Mouse (Mus musculus) embryonic stem cell, embryonic (primary cell): Measurements from ENCODE around the gene Gm3045.

Experiments
- CTCF ChIA-PET, 4 experiments: fragments of 300-600 bp in 2 of 4; fragments of 350-600 bp in 2 of 4; sonication (Branson Sonifier 250); formaldehyde crosslinking; loops; one replicate each; lab custom pipeline; 2022; ENCODE audit warnings: inconsistent platforms in 2 of 4; lab: Charles Lee
- POLR2A ChIA-PET, 4 experiments: fragments of 300-600 bp in 2 of 4; fragments of 350-600 bp in 2 of 4; sonication (Branson Sonifier 250); formaldehyde crosslinking; loops; one replicate each; lab custom pipeline; 2022; ENCODE audit warnings: antibody characterized with exemption in 4 of 4, inconsistent platforms in 1 of 4; lab: Charles Lee

Gm3045 gene

DNA sequence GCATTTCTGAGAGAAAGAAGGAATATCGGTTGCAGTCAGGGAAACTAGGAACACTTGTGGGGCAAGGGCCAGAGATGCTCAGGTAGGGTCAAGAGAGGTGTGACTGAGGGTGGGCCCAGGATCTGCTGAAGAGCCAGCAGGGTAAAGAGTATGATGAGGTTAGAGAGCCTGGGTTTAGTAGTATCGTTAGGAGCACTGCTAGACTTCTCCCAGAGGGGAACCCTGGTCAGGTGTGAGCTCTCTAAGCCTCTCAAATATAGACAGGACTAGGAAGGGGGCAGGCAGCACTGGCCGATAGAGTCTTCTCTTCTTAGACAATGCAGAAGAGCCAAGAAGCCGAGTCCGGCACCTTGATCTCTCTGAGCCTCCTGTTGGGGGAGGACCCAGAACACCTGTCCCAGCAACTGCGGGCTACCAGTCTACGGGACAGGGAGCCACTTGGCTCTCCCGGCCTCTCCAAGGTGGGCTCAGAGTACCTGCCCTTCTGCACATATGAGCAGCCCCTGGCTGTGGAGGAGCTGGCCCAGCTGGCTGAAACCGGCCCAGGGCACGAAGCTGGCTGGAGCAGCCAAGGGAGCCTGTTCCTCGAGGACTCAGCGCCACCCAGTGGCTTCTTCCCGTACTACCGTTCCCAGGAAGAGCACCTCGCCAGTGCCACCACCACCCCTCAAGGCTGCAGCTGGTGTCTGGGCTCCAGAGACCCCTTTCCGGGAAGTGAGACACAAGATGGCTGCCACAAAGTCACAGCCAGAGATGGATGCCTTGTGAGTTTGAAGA is 2.5 kb downstream of the Gm3045 start:
- POLR2A ChIA-PET = interaction anchor here (0.5 to 3.0 kb wide), 12 partner anchors 10 to 262 kb away, joined by 3 to 16 read pairs (median 3); partner anchors contain the start of genes Cxcl14 (in 2 of the 4) and Slc25a48 (in 1 of the 4)
- CTCF ChIA-PET = interaction anchor here (0.6 to 9.0 kb wide), 37 partner anchors 9 to 452 kb away, joined by 3 to 174 read pairs (median 4); partner anchors contain the start of genes Cxcl14 (in 2 of the 4), Gm45623 (in 1 of the 4) and Slc25a48 (in 1 of the 4)

DNA sequence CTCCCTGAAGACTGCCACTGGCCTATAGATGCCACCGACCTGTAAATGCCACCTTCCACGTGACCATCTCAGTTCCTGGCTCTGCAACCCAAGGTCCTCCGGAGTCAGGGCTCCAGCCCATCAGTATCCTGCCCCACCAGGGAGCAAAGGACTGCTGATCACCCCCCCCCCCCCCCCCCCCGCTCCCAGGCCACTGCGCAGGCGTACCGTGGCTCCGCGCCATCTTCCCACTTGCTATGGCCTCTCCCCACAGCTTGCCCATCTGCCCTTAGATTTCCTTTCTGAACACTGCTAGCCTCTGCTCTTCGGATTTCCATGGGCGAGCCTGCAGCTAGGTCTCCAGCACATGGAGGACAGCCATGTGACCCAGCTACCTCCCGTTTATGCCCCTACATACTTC is 6.1 kb downstream of the Gm3045 start:
- ChIA-PET CTCF (interaction anchor here (0.6 to 9.0 kb wide), 30 partner anchors 10 to 454 kb away, joined by 3 to 174 read pairs (median 6); partner anchors contain the start of gene Cxcl14 (in 2 of the 4)), POLR2A (interaction anchor here in 3 of 4 experiments (0.6 to 3.9 kb wide), 12 partner anchors 10 to 238 kb away, joined by 3 to 39 read pairs (median 4); no protein-coding TSS in a partner anchor)

DNA sequence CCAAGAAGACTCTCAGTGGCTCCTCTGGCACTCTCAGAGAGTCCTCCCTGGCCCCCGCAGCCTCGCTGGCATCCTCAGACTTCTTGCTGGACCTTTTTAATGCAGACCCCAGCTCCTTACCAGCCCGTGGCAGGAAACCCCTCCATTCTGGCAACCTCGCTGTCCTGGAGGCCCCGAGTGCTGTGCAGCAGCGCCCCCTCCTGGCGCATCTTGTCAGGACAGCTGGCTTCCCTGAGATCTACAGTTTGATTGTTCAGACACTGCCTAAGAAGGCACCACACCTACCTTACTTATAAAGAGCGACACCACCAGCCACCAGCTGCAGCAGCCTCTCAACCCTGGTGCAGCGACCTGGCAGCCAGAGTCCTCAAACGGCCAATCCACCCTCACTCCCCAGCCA is 7.1 kb downstream of the Gm3045 start:
- CTCF ChIA-PET = interaction anchor here (0.6 to 9.0 kb wide), 76 partner anchors 9 to 836 kb away, joined by 3 to 174 read pairs (median 4); partner anchors contain the start of genes Cxcl14 (in 3 of the 4) and Fbxl21 (in 1 of the 4)
- POLR2A ChIA-PET = interaction anchor here in 3 of 4 experiments (0.5 to 3.9 kb wide), 18 partner anchors 12 to 988 kb away, joined by 3 to 39 read pairs (median 4); partner anchors contain the start of gene Grk6 (in 1 of the 3)

DNA sequence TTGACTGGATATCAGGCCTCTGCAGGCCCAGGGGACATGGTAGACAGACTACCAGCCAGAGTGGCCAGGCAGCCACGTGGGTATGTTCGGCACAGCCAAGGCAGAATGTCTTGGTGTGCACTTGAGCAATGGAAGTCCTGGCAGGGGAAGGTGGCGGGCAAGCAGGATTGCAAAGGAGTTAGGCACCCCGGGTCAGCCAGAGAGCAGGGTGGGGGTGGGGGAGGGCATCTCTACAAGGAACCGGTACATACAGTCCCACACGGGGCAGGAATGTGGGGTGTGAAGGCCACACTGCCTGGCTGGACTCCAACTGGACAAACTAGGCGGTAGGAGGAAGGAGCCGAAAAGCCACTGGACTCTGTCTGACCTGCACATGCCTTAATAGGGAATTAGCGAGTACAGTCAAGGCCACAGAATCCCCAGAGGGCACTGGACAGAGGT is 7.9 kb downstream of the Gm3045 start:
- POLR2A ChIA-PET = interaction anchor here in 3 of 4 experiments (1.5 to 3.9 kb wide), 5 partner anchors 14 to 155 kb away, joined by 5 to 39 read pairs (median 8); no protein-coding TSS in a partner anchor
- CTCF ChIA-PET = interaction anchor here (0.6 to 9.0 kb wide), 19 partner anchors 9 to 835 kb away, joined by 3 to 174 read pairs (median 5); no protein-coding TSS in a partner anchor

DNA sequence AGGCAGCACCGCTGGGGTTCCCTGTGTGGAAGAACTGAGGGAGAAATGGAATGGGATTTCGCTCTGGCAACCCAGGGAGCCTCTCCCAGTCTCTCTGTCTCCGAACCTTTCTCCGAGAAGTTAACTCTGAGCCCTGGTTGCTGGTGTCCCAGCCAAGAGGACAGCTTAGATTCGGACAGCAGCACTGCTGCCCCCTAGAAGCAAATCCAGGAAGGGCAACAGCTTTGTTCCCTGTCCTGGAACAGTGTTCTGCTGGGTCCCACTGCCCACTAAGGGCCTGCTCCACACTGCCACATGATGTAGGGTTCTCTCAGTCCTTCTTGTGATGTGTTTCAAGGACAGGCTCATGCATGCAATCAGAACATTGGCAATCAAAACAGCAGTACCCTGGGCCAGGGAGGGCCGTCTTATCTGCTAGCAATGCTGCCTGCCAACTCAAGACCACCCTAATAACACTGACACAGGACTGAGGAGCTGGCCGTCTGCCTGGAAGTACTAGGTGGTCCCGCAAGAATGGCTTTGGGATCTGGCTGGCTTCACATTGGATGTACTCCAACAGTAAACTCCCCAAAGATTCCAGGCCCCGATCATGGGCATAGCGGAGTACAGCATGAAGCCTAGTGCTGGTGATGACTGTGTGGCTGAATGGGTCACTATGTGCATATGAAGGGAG is 9.4 kb downstream of the Gm3045 start:
- CTCF ChIA-PET = interaction anchor here (0.5 to 3.0 kb wide), 31 partner anchors 10 to 787 kb away, joined by 3 to 24 read pairs (median 4); partner anchors contain the start of gene Gm3045 (in 1 of the 4)
- POLR2A ChIA-PET = no interaction called here

DNA sequence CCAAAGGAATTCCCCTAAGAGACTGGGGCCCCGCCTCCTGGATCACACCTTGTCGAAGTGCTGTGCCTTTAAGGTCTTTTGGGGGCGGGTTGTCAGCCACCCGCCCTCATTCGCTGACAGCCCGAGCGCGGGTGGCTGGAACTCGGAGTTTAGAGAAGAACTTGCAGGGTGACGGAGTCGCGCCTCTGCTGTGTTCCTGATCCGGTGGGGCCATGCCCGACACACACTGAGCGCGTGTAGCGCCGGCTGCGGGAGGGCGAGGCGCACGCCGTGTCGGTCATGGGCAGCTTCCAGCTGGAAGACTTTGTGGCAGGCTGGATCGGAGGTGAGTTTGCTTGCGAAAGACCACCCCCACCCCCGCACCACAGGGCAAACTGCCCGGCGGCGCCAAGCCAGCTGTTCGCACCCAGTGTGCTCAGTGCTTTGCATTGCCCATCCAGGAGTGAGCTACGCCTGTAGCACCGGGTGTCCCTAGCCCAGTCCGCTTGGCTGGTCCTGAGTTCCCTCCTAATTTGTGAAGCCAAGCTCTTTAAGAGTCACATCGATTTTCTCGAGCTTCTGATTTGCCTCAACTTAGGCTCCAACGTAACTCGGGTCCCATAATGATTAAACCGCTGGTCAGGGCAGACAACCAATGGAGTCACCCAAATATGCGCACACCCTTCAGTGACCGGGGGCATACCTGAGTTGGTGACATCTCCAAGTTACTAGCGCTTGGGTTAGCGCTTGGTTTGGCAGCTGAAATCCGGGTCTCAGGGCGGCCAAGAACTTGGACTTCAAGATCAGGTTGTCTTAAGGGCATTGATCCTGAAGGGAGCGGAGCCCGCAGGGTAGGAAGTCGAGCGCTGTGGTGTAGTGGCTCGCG is 12.0 kb downstream of the Gm3045 start, which contains the start of gene Slc25a48:
TSS of gene Slc25a48 (plus strand) at position 145 of the 865 bp plus-strand sequence.
- ChIA-PET CTCF (interaction anchor here in 3 of 4 experiments (0.6 to 2.4 kb wide), 11 partner anchors 9 to 831 kb away, joined by 3 to 11 read pairs (median 4); no protein-coding TSS in a partner anchor), POLR2A (interaction anchor here in 2 of 4 experiments (0.6 to 3.4 kb wide), 9 partner anchors 9 to 349 kb away, joined by 3 to 19 read pairs (median 3); no protein-coding TSS in a partner anchor)

DNA sequence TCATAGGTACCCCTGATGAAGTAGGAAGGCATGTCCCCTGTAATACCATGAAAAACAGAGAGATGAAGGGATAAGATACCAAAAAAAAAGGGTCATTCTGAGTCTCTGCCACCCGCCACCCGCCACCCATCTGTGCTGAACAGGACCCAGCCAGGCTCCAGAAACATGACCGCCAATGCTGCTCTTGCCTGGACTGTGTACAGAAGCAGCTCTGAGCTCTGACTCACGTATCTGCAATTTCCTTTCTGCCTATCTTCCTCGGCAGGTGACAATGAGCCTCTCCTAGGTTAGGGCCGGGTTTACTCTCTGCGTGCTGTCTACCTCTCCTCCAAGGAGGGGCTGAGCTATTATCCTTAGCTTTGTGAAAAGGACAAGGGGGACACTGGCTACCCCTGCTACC is 17.0 kb downstream of the Gm3045 start:
- CTCF ChIA-PET = interaction anchor here in 2 of 4 experiments (0.6 to 0.9 kb wide), 4 partner anchors 10 to 129 kb away, joined by 3 to 5 read pairs (median 4); no protein-coding TSS in a partner anchor
- POLR2A ChIA-PET = interaction anchor here in 2 of 4 experiments (0.5 to 1.7 kb wide), 5 partner anchors 24 to 183 kb away, joined by 3 to 4 read pairs (median 3); no protein-coding TSS in a partner anchor

DNA sequence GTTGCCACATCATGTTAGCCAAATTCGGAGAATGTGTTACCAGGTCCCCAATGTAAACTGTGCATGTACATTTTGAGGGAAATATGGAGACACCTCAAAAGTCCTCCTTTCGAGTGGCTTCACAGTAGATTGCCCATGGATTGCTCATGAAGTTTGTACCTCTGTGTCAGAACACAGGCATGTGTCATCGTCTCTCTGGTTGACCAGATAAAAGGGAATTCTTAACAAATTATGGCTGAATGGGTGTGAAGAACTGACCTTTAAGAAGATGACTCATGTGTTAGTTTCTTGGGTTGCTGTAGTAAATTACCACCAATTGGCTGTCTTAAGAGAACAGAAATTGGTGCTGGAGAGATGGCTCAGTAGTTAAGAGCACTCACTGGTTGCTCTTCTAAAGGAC is 17.7 kb downstream of the Gm3045 start:
- ChIA-PET CTCF (interaction anchor here in 1 of 4 experiments (0.8 kb wide), 1 partner anchor 11 kb away, joined by 4 read pairs; no protein-coding TSS in a partner anchor), POLR2A (interaction anchor here in 2 of 4 experiments (0.5 to 1.7 kb wide), 5 partner anchors 24 to 183 kb away, joined by 3 to 4 read pairs (median 3); no protein-coding TSS in a partner anchor)

DNA sequence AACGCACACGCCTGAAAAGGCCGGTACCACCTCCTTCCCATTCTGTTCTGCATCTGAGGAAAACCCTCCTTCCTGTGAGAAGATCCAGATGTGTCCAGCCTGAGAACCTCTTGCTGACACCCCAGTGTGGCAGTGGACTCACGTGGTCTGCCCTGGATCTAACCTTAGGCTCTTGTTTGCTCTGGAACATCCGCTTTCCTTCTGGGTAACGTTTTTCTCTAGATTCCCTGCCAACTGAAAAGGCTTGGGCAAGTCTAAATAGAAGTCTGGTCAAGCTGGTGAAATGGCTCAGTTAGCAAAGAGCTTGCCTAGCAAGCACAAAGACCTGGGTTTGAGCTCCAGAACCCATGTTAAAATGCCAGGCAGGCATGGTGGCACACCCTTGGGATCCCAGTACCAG is 18.6 kb downstream of the Gm3045 start:
- ChIA-PET CTCF (interaction anchor here in 1 of 4 experiments (0.9 kb wide), 1 partner anchor 11 kb away, joined by 3 read pairs; no protein-coding TSS in a partner anchor), POLR2A (interaction anchor here in 1 of 4 experiments (1.7 kb wide), 1 partner anchor 28 kb away, joined by 4 read pairs; no protein-coding TSS in a partner anchor)

DNA sequence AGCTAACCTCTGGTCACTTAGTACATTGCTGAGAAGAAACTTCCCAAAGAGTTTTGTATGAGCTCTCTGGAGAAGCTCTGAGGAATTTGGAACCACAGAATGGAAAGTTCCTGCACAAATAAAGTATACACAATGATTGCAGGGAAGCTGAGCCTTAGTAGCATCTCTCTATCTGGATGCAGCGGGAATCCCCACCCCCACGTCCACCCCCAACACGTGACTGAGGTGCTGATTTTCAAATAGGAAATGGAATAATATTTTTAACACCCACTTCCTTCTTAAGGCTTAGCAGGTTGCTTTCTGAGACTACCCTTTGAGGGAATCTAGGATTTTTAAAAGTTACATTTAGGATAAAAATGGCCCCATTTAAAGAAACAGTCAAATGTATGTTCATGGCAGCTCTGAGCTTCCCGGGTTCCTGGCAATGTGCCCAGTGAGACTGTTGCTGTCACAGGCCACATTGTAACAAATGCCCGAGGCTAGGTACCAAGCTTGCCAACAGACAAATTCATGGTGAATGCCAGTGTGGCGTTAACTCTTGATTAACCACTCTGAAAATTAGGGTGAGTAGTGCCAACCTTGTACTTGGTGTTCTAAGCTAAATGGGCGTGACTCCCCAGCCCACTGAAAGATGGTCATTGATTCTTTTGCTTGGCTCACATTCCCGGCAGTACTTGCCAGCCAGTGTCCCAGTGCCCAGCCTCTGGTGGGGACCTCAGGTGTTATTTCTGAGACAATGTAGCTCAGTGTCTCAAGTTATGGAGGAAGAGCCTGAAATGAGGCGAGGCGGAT is 23.0 kb downstream of the Gm3045 start:
- ChIA-PET POLR2A (interaction anchor here in 1 of 4 experiments (0.5 to 1.3 kb wide), 2 partner anchors 9 to 188 kb away, joined by 3 read pairs; no protein-coding TSS in a partner anchor), CTCF (interaction anchor here in 2 of 4 experiments (0.7 to 1.4 kb wide), 5 partner anchors 14 to 170 kb away, joined by 3 to 6 read pairs (median 4); no protein-coding TSS in a partner anchor)

DNA sequence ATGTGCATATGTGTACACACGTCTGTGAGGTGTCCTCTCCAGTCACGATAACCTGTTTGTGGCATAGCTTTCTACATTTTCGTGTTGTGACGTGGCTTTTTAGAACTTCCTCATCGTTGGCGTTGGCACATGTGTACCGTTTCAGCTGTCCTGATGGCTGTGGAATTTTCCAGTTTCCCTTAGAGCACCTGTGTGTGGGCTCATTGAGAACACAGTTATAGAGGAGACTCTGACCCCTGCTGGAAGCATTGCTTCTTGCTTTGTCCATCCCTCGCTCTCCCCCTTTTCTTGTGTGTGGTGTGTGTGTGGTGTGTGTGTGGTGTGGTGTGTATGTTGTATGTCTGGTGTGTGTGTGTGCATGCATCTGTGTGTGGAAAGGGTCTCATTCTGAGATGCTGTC is 23.6 kb downstream of the Gm3045 start:
- ChIA-PET CTCF (interaction anchor here in 2 of 4 experiments (1.1 to 1.4 kb wide), 2 partner anchors 17 kb away, joined by 4 to 6 read pairs; no protein-coding TSS in a partner anchor), POLR2A (interaction anchor here in 1 of 4 experiments (1.3 kb wide), 1 partner anchor 9 kb away, joined by 3 read pairs; no protein-coding TSS in a partner anchor)

DNA sequence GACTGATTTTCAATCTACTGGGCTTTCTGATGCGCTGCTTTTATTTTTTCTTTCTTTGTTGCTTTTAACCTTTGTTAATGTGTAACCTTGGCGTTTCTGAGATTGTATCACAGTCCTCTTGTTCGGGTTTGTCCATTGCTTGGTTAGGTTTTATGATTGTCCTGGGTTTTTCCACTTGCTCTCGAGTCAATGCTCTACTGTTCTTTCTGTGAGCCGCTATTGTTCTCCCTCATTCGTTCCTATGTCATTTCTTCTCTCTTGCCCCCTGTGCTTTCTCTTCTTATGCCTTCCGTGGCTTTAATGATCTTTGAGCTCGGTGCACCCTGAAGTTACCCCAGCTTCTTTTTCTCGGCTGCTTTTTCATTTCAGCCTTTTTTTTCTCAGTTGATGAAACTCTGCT is 31.6 kb downstream of the Gm3045 start:
- POLR2A ChIA-PET = interaction anchor here in 1 of 4 experiments (0.6 kb wide), 2 partner anchors 14 to 122 kb away, joined by 3 read pairs; no protein-coding TSS in a partner anchor

DNA sequence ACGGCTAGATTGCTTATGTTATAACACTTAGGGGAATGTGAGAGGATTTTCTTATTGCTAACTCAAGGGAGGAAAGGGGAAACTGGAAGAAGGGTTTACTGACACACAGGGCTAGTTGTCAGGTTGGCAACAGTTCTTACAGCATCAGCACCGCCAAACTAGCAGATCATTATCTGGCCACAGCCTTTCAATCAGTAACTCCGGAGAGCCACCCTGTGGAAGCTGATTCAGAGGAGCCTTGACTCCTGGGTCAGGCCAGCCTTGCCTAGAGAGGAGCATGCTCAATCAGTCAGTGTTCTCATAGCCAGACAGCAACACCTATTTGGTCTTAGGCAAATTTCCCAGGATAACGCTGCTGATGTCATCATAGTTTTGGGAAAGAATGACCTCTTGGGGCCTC is 35.1 kb downstream of the Gm3045 start:
- POLR2A ChIA-PET = no interaction called here
- CTCF ChIA-PET = no interaction called here

More for the DNA sequence above, 31.6 kb downstream of the Gm3045 start:
- CTCF ChIA-PET = interaction anchor here in 1 of 4 experiments (1.2 kb wide), 1 partner anchor 25 kb away, joined by 3 read pairs; no protein-coding TSS in a partner anchor

DNA sequence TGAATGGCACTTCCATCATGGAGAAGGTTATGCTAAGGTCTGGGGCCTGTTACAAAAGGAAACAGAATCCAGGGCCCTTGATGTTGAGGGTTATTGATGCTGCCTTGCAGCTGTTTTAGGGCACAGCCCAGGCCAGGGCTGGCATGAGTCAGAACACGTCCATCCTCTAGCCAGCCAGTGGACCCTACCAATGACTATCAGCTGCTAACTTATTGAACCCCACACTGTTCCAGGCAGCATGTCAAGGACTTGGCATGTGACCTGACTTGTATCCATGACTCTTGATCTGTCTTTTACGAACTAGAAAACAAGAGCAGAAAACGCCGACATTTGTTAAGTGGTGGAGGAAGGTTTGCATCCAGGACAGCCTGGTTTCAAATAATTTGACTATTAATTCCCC is 36.4 kb downstream of the Gm3045 start:
- CTCF ChIA-PET = no interaction called here
- POLR2A ChIA-PET = no interaction called here

DNA sequence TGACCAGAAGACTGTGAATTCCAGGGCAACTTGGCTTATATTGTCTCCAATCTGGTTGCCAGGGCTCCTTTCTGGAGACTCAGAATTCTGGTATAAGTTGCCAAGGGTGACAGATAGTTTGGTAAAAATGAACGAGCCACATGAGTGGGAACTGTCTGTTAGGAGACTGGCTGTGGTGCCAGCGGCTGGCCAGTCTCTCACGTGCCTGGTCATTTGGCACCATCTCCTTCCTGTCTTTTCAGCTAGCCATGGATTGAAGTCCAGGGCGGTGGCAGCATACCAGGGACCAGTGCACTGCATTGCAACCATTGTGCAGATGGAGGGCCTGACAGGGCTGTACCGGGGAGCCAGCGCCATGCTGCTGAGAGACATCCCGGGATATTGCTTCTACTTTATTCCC is 36.9 kb downstream of the Gm3045 start:
- CTCF ChIA-PET = no interaction called here
- POLR2A ChIA-PET = no interaction called here

DNA sequence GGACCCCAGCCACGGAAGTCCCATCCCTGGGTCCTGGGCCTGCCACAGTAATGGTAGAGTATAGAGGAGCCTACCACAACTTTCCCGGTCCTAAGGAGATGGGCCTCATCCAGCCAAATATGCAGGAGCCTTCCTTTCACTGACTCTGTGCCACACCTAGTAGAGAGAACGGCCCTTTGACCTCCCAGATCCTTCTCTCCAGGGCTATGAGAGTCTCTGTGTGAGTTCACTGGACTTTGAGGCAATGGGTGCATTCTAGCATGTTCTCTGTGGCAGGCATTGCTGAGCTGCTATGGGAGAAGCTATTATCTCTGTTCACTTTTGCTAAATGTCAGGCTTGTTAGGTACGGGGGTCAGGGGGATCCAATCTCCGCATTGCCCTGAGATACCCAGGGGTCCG is 37.4 kb downstream of the Gm3045 start:
- CTCF ChIA-PET = interaction anchor here in 1 of 4 experiments (0.6 kb wide), 1 partner anchor 607 kb away, joined by 6 read pairs; no protein-coding TSS in a partner anchor
- POLR2A ChIA-PET = interaction anchor here in 1 of 4 experiments (0.6 kb wide), 1 partner anchor 249 kb away, joined by 4 read pairs; no protein-coding TSS in a partner anchor
